Mouse (Mus musculus) bone marrow macrophage, adult 2 months (primary cell): Measurements from ENCODE around the gene Sncg.

Source experiments
- CTCF ChIP-seq: IDR thresholded peaks from 2 replicates; pipeline ENCODE4 v1.5.1; 2012; ENCODE audit warnings: low read depth, mild to moderate bottlenecking, low read length, moderate library complexity
- POLR2A ChIP-seq: IDR thresholded peaks from 2 replicates; pipeline ENCODE4 v1.6.1; 2012; ENCODE audit warnings: mild to moderate bottlenecking, low read depth, low read length, borderline replicate concordance

GRCm38 (mm10) chr14:34375941-34376340, 1.4 kb upstream of the Sncg start:
- TF ChIP-seq CTCF (no peak), POLR2A (no peak)
